Mouse (Mus musculus): ENCODE measurements around the gene Sorl1. TPM values are rescaled to one million over a fixed set of nuclear protein-coding genes. Genes with fewer than 3 reads are reported as not detected.

Gene Sorl1
- total and polyA plus RNA-seq, 3 experiments: 2.5 to 12.3 (median 6.3) TPM

DNA sequence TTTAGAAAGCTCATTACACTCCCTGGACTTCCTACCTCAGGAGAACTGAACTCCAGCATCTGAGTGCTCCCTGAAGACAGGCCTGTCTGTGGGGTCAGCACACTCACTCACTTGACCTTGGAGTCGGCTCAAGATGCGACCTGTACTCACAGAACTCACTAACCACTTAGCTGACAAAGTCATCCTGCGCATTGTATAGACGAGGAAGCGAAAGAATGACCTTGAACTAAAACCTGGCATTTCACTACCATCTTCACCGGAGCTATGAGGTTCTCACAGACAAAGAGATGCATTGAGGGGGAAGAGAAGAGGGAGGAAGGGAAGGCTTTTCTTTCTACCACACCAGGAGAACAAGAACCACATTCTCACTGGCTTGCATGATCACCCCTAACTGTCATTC is 11.4 kb downstream of the Sorl1 start:
- peaks cover 0 to 5% of the 10 kb centered on the region in 2 experiments for H3K36me3 ChIP-seq (replicated peaks in 1 of 2; ENCODE audit: control insufficient read depth in 1 of 2, insufficient read depth in 1 of 2, low read length in 1 of 2)
- H3K79me2 ChIP-seq (replicated peaks; ENCODE audit: control insufficient read depth, extremely low read depth, insufficient read depth, poor library complexity, severe bottlenecking): no peaks in the 10 kb centered on the region
- no peak overlapping the region for H3K4me2 ChIP-seq (ENCODE audit: insufficient read depth, low read depth, poor library complexity, severe bottlenecking)
- in situ Hi-C loops (cut with MboI; ENCODE audit: low pct_ligation_motif_present, low pct_unique_long_range_greater_than_20kb, low sequenced_read_pairs) (no loop called here), dilution Hi-C loops (cut with MboI; ENCODE audit: extremely low pct_ligation_motif_present, extremely low pct_unique_long_range_greater_than_20kb, low sequenced_read_pairs) (no loop called here)
- H3K27me3 ChIP-seq (replicated peaks): no peaks in the 10 kb centered on the region
- no peaks in the 10 kb centered on the region for H3K9me3 ChIP-seq (replicated peaks; ENCODE audit: low read length)
- H3K4me3 ChIP-seq (replicated peaks in 1 of 3; ENCODE audit: low read depth in 2 of 3, low read length in 2 of 3, poor library complexity in 1 of 3): no peak overlapping the region
- no peak for DNase-seq (ENCODE audit: extremely low read depth)
- H3K4me1 ChIP-seq (ENCODE audit: control insufficient read depth in 1 of 2, insufficient read depth in 2 of 2): peaks cover 0 to 52% of the 10 kb centered on the region in 2 experiments; a peak in 2 of 4 replicates
- TF ChIP-seq KAT2A (IDR thresholded peaks at IDR 0.05; ENCODE audit: insufficient replicate concordance, low read length) (no peak), NELFE (IDR thresholded peaks at IDR 0.05; ENCODE audit: low read depth, low read length) (no peak), MAX (IDR thresholded peaks at IDR 0.05; ENCODE audit: low read length) (no peak), JUND (conservative IDR thresholded peaks at IDR 0.05; ENCODE audit: low read depth, low read length) (no peak), BHLHE40 (IDR thresholded peaks at IDR 0.05; ENCODE audit: low read depth, low read length) (no peak), GABPA (IDR thresholded peaks at IDR 0.05; ENCODE audit: insufficient replicate concordance, low read depth, low read length) (no peak), UBTF (IDR thresholded peaks at IDR 0.05; ENCODE audit: low read depth, low read length) (no peak), CHD1 (IDR thresholded peaks at IDR 0.05; ENCODE audit: low read depth, low read length) (no peak), IRF4 (IDR thresholded peaks at IDR 0.05; ENCODE audit: low read depth, low read length) (no peak), RCOR1 (conservative IDR thresholded peaks at IDR 0.05; ENCODE audit: low read depth, low read length) (no peak)
- no peak overlapping the region for H3K9ac ChIP-seq (ENCODE audit: insufficient read depth, low read depth)
- no peak overlapping the region for H3K27ac ChIP-seq (ENCODE audit: insufficient read depth, low read depth)

DNA sequence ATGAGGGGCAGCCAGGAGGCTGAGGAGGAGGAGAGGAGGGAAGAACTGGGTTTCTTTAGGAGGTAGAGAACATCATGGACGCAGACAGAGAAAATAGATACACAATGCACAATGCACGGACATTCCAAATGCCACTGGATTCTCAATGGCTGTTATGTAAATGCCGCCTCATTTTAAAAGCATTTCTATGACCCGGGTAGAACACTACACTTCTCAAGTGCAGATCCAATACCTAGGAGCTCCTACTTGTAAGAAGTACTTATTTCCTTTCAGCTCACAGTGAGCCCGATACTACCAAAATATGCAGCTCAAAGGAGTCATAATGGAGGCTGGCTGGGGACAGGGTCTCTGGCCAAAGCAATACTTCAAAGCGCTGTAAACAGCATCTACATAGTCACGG is 12.8 kb downstream of the Sorl1 start:
- no peak for DNase-seq (ENCODE audit: extremely low read depth)
- dilution Hi-C loops (cut with MboI; ENCODE audit: extremely low pct_ligation_motif_present, extremely low pct_unique_long_range_greater_than_20kb, low sequenced_read_pairs) (no loop called here), in situ Hi-C loops (cut with MboI; ENCODE audit: low pct_ligation_motif_present, low pct_unique_long_range_greater_than_20kb, low sequenced_read_pairs) (no loop called here)
- H3K27me3 ChIP-seq (replicated peaks): no peaks in the 10 kb centered on the region
- peaks cover 0 to 4% of the 10 kb centered on the region in 2 experiments for H3K36me3 ChIP-seq (replicated peaks in 1 of 2; ENCODE audit: control insufficient read depth in 1 of 2, insufficient read depth in 1 of 2, low read length in 1 of 2)
- no peak for TF ChIP-seq USF1 (IDR thresholded peaks at IDR 0.05; ENCODE audit: low read depth, low read length)
- H3K9me3 ChIP-seq (replicated peaks; ENCODE audit: low read length): no peaks in the 10 kb centered on the region
- H3K9ac ChIP-seq (ENCODE audit: insufficient read depth, low read depth): no peak overlapping the region
- H3K27ac ChIP-seq (ENCODE audit: insufficient read depth, low read depth): no peak overlapping the region
- peaks cover 0 to 56% of the 10 kb centered on the region in 2 experiments; a peak in 2 of 4 replicates for H3K4me1 ChIP-seq (ENCODE audit: control insufficient read depth in 1 of 2, insufficient read depth in 2 of 2)
- H3K79me2 ChIP-seq (replicated peaks; ENCODE audit: control insufficient read depth, extremely low read depth, insufficient read depth, poor library complexity, severe bottlenecking): no peaks in the 10 kb centered on the region
- no peak overlapping the region for H3K4me3 ChIP-seq (replicated peaks in 1 of 3; ENCODE audit: low read depth in 2 of 3, low read length in 2 of 3, poor library complexity in 1 of 3)
- H3K4me2 ChIP-seq (ENCODE audit: insufficient read depth, low read depth, poor library complexity, severe bottlenecking): no peak overlapping the region

DNA sequence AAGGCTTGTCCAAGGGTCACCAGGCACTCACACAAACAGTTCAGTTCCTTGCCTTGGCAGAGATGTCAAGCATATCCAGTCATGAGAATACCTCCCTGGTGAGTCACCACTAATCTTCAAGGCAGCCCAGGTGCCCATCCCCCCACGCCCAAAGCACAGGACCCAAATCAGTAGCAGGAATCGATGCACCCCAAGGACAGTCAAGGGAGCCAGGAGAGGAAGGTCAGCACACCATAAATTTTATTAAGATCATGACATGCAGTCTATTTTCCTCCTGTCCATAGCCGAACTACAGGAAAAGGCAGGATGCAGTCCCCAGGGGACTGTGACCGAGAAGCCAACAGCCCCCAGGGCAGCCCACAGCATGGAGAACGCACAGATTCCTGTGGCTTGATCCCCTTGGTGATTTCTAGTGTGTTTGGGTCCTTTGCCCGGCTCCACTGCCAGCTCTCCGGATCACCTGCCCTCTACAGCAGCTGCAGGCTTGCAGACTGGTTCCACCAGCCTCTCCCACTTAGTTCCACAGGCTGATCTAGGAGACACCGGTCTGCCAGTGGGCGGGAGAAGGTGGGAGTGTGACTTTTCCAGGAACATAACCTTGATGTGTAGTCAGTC is 14.2 kb downstream of the Sorl1 start:
- peaks cover 0 to 9% of the 10 kb centered on the region in 2 experiments for H3K36me3 ChIP-seq (replicated peaks in 1 of 2; ENCODE audit: control insufficient read depth in 1 of 2, insufficient read depth in 1 of 2, low read length in 1 of 2)
- H3K9ac ChIP-seq (ENCODE audit: insufficient read depth, low read depth): no peak overlapping the region
- TF ChIP-seq CHD2 (IDR thresholded peaks at IDR 0.05; ENCODE audit: low read length) (peak; percentile 46; the same call in 1 of the 2 replicates), ETS1 (conservative IDR thresholded peaks at IDR 0.05; ENCODE audit: low read depth, low read length) (peak; percentile 27; the same call in 1 of the 2 replicates), TCF12 (IDR thresholded peaks at IDR 0.05; ENCODE audit: low read depth, low read length) (no peak)
- H3K27me3 ChIP-seq (replicated peaks): no peaks in the 10 kb centered on the region
- in situ Hi-C loops (cut with MboI; ENCODE audit: low pct_ligation_motif_present, low pct_unique_long_range_greater_than_20kb, low sequenced_read_pairs) (no loop called here), dilution Hi-C loops (cut with MboI; ENCODE audit: extremely low pct_ligation_motif_present, extremely low pct_unique_long_range_greater_than_20kb, low sequenced_read_pairs) (no loop called here)
- H3K27ac ChIP-seq (ENCODE audit: insufficient read depth, low read depth): no peak overlapping the region
- peaks cover 0 to 52% of the 10 kb centered on the region in 2 experiments; a peak in 2 of 4 replicates for H3K4me1 ChIP-seq (ENCODE audit: control insufficient read depth in 1 of 2, insufficient read depth in 2 of 2)
- H3K9me3 ChIP-seq (replicated peaks; ENCODE audit: low read length): no peaks in the 10 kb centered on the region
- H3K4me3 ChIP-seq (replicated peaks in 1 of 3; ENCODE audit: low read depth in 2 of 3, low read length in 2 of 3, poor library complexity in 1 of 3): no peak overlapping the region
- no peaks in the 10 kb centered on the region for H3K79me2 ChIP-seq (replicated peaks; ENCODE audit: control insufficient read depth, extremely low read depth, insufficient read depth, poor library complexity, severe bottlenecking)
- peak; percentile 46 for DNase-seq (ENCODE audit: extremely low read depth)
- H3K4me2 ChIP-seq (ENCODE audit: insufficient read depth, low read depth, poor library complexity, severe bottlenecking): no peak overlapping the region

Data from CH12.LX (cell line).